13 mouse cellular contexts compared by ENCODE assay signal in the genomic region with DNA sequence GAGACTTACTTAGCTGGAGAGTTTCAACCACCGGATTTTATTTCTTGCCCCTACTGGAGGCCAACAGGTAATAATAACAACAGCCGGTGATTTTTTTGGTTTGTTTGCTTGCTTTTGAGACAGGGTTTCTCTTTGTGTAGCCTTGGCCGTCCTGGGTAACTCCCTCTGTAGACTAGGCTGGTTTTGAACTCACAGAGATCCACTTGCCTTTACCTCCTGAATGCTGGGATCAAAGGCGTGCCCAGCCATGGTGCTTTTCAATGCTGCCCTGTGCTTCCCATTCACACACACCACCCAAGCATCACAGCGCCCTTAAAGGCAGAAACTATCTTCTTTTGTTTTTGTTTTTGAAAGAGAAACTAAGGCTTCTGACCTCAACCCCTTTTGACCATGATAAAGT. TPM values are rescaled to one million over a fixed set of nuclear protein-coding genes. Genes with fewer than 3 reads are reported as not detected.
DNase-seq lines count a peak whose midpoint lies in the region; ATAC-seq and TF ChIP-seq lines count a peak whose summit lies in the region.
"Had no signal": no experiment of that assay in that cellular context is flagged by ENCODE, and none has a peak within 500 bp of the region (broad histone marks: within the 10 kb centered on the region; RNA-seq: fewer than 3 reads in every experiment).

No protein-coding gene starts in this region.

- no peak for ATAC-seq in heart, embryonic 15.5 days (replicated peaks; ENCODE audit: insufficient number of reproducible peaks, insufficient read depth, low FRiP score, low read depth)
- ATAC-seq in lung, embryonic 14.5 days (ENCODE audit: insufficient read depth): no peak; the same call in 1 of the 2 replicates

- TF ChIP-seq POLR2A in lung, adult 2 months (IDR thresholded peaks at IDR 0.05; ENCODE audit: borderline replicate concordance, extremely low read depth, low read depth, low read length): no peak
- TF ChIP-seq POLR2A in small intestine, adult 2 months (IDR thresholded peaks at IDR 0.05; ENCODE audit: low read depth, low read length): no peak

- no peaks in the 10 kb centered on the region for H3K27me3 ChIP-seq in heart, embryonic 15.5 days
- H3K27me3 ChIP-seq in lung, embryonic 14.5 days (ENCODE audit: insufficient read depth, low read length): no peaks in the 10 kb centered on the region
- no peaks in the 10 kb centered on the region for H3K27me3 ChIP-seq in small intestine, adult 2 months (ENCODE audit: control insufficient read depth, insufficient read depth, low read length)

- H3K9ac ChIP-seq in heart, embryonic 15.5 days: no peak overlapping the region
- H3K9ac ChIP-seq in lung, embryonic 14.5 days: no peak overlapping the region

- H3K4me1 ChIP-seq in heart, embryonic 15.5 days (replicated peaks): peaks cover 7% of the 10 kb centered on the region
- H3K4me1 ChIP-seq in lung, embryonic 14.5 days (ENCODE audit: insufficient read depth): 0 out of 2 replicates have a peak, but pooled peaks cover 4% of the 10 kb centered on the region
- peaks cover 3% of the 10 kb centered on the region; the same call in 1 of the 2 replicates for H3K4me1 ChIP-seq in lung, adult 2 months (ENCODE audit: control insufficient read depth, insufficient read depth, low read length)
- peaks cover 13% of the 10 kb centered on the region for H3K4me1 ChIP-seq in brown adipose tissue, adult 24 weeks (ENCODE audit: control insufficient read depth, insufficient read depth, insufficient read length, low read length)
- H3K4me1 ChIP-seq in small intestine, adult 2 months (ENCODE audit: control insufficient read depth, insufficient read depth, insufficient read length, low read length): peaks cover 3% of the 10 kb centered on the region; the same call in 1 of the 2 replicates

- no peak overlapping the region for H3K4me2 ChIP-seq in heart, embryonic 15.5 days
- peak overlapping the region; percentile 23; the same call in 1 of the 2 replicates for H3K4me2 ChIP-seq in lung, embryonic 14.5 days

- H3K9me3 ChIP-seq in heart, embryonic 15.5 days (replicated peaks): no peaks in the 10 kb centered on the region
- no peaks in the 10 kb centered on the region for H3K9me3 ChIP-seq in lung, embryonic 14.5 days (ENCODE audit: low read depth, low read length)
- H3K9me3 ChIP-seq: hindbrain, embryonic 10.5 days had no signal

- peak overlapping the region; percentile 74 for H3K27ac ChIP-seq in heart, embryonic 15.5 days
- peak overlapping the region; percentile 92 for H3K27ac ChIP-seq in lung, embryonic 14.5 days (ENCODE audit: low read depth)
- peak overlapping the region; percentile 83 for H3K27ac ChIP-seq in brown adipose tissue, adult 24 weeks (replicated peaks; ENCODE audit: low read depth, low read length)
- peak overlapping the region; percentile 33 for H3K27ac ChIP-seq in small intestine, adult 2 months (ENCODE audit: insufficient read depth, low read depth, low read length)
- H3K27ac ChIP-seq: hindbrain, embryonic 10.5 days had no signal

- 74% methylated on average over 5 of the region's 5 CpGs for WGBS in heart, embryonic 15.5 days
- WGBS in lung, embryonic 14.5 days: 55% methylated on average over 5 of the region's 5 CpGs
- WGBS in lung, adult 2 months: 56% methylated on average over 5 of the region's 5 CpGs
- 79% methylated on average over 5 of the region's 5 CpGs for WGBS in small intestine, adult 2 months

- no peak for TF ChIP-seq CTCF in lung, embryonic 14.5 days (IDR thresholded peaks at IDR 0.05; ENCODE audit: low read depth)
- no peak for TF ChIP-seq CTCF in lung, adult 2 months (IDR thresholded peaks at IDR 0.05; ENCODE audit: insufficient read depth, low read length)
- no peak for TF ChIP-seq CTCF in small intestine, adult 2 months (IDR thresholded peaks at IDR 0.05; ENCODE audit: extremely low read depth, insufficient read length, insufficient replicate concordance, low read depth, low read length)

- H3K36me3 ChIP-seq in heart, embryonic 15.5 days: no peaks in the 10 kb centered on the region
- no peaks in the 10 kb centered on the region for H3K36me3 ChIP-seq in lung, embryonic 14.5 days (ENCODE audit: insufficient read depth)
- H3K36me3 ChIP-seq in small intestine, adult 2 months (ENCODE audit: control insufficient read depth, insufficient read depth, low read length): no peaks in the 10 kb centered on the region
- H3K36me3 ChIP-seq: hindbrain, embryonic 10.5 days had no signal

- DNase-seq in heart, adult 8-10 months (ENCODE audit: low spot score): no peak
- DNase-seq in lung, embryonic 14.5 days: no peak
- no peak for DNase-seq in lung, adult 2 months
- DNase-seq in urinary bladder, postnatal 14 days (ENCODE audit: low spot score): no peak
- DNase-seq in retina, embryonic 14.5 days (ENCODE audit: low spot score): no peak
- DNase-seq: liver; thymus, postnatal 36 days had no signal

- no peak overlapping the region for H3K4me3 ChIP-seq in heart, embryonic 15.5 days
- H3K4me3 ChIP-seq in lung, embryonic 14.5 days (ENCODE audit: low read depth, low read length): no peak overlapping the region
- no peak overlapping the region for H3K4me3 ChIP-seq in lung, adult 2 months (replicated peaks; ENCODE audit: extremely low read depth, low read depth, low read length)
- H3K4me3 ChIP-seq in brown adipose tissue, adult 24 weeks (ENCODE audit: insufficient read depth, low read depth, low read length): no peak overlapping the region
- H3K4me3 ChIP-seq in small intestine, adult 2 months (ENCODE audit: low read depth, low read length): no peak overlapping the region
- H3K4me3 ChIP-seq: hindbrain, embryonic 10.5 days; left cerebral cortex, adult 2 months; myocyte had no signal

RNA-seq across cellular contexts. Expression of gene Sntb2, which starts 5.6 kb away (rescaled TPM):
- polyA plus RNA-seq in heart, embryonic 15.5 days (2015; fragmentation: Nextera tagmentation; extraction: Ambion mirVana): 12.6 and 15.8 TPM in 2 replicates
- 10 to 100 TPM; 10.6 to 11.6 (median 11.3) TPM for total RNA-seq in heart, adult 8-10 months (2022)
- 21.1 and 22.1 TPM in 2 replicates for polyA plus RNA-seq in lung, embryonic 14.5 days (2014; fragmentation: Nextera tagmentation; extraction: Ambion mirVana)
- polyA plus RNA-seq in lung, adult 2 months (2012; rRNA removed): 9.9 and 12.1 TPM in 2 replicates
- 4.1 and 6.9 TPM in 2 replicates for polyA plus RNA-seq in brown adipose tissue, adult 24 weeks (2012; ENCODE audit: insufficient read depth, insufficient read length, missing spikeins)
- polyA plus RNA-seq in small intestine, adult 2 months (2012; rRNA removed): 2.1 and 2.7 TPM in 2 replicates

RNA-seq across cellular contexts. Expression of gene Utp4, which starts 36.5 kb away (rescaled TPM):
- 36.4 and 43.1 TPM in 2 replicates for polyA plus RNA-seq in heart, embryonic 15.5 days (2015; fragmentation: Nextera tagmentation; extraction: Ambion mirVana)
- 10 to 100 TPM; 20.2 to 23.0 (median 21.6) TPM for total RNA-seq in heart, adult 8-10 months (2022)
- polyA plus RNA-seq in lung, embryonic 14.5 days (2014; fragmentation: Nextera tagmentation; extraction: Ambion mirVana): 79.2 and 80.4 TPM in 2 replicates
- polyA plus RNA-seq in lung, adult 2 months (2012; rRNA removed): 12.3 and 14.5 TPM in 2 replicates
- 19.8 and 24.4 TPM in 2 replicates for polyA plus RNA-seq in brown adipose tissue, adult 24 weeks (2012; ENCODE audit: insufficient read depth, insufficient read length, missing spikeins)
- polyA plus RNA-seq in small intestine, adult 2 months (2012; rRNA removed): 4.4 and 7.7 TPM in 2 replicates

RNA-seq across cellular contexts. Expression of gene Has3, which starts 59.9 kb away (rescaled TPM):
- polyA plus RNA-seq in heart, embryonic 15.5 days (2015; fragmentation: Nextera tagmentation; extraction: Ambion mirVana): 0.14 and 0.27 TPM in 2 replicates
- 1 to 10 TPM in 2 of 4 experiments, under 1 TPM in 2; 0.62 to 1.3 (median 1.0) TPM for total RNA-seq in heart, adult 8-10 months (2022)
- 0.28 and 0.39 TPM in 2 replicates for polyA plus RNA-seq in lung, embryonic 14.5 days (2014; fragmentation: Nextera tagmentation; extraction: Ambion mirVana)
- polyA plus RNA-seq in lung, adult 2 months (2012; rRNA removed): 0.48 and 0.89 TPM in 2 replicates
- polyA plus RNA-seq in brown adipose tissue, adult 24 weeks (2012; ENCODE audit: insufficient read depth, insufficient read length, missing spikeins): not detected in 2 replicates
- 0.17 and 0.52 TPM in 2 replicates for polyA plus RNA-seq in small intestine, adult 2 months (2012; rRNA removed)

Comparison
In these comparisons a context has a peak if more than half of its experiments do, and no peak if none do; other contexts are left out.
1. H3K27ac ChIP-seq: peak in every context shown above with its lines; median percentile 92 in lung, embryonic 14.5 days; 83 in brown adipose tissue, adult 24 weeks; 74 in heart, embryonic 15.5 days; 33 in small intestine, adult 2 months.